Mouse (Mus musculus) left cerebral cortex, adult 9 months (tissue): Measurements from ENCODE around the gene Irs4.

Experiments
- DNase-seq, 2 experiments: peaks; one replicate each; pipeline ENCODE4 v3.0.0; 2022; ENCODE audit warnings: low spot score in 2 of 2

Irs4 gene

DNA sequence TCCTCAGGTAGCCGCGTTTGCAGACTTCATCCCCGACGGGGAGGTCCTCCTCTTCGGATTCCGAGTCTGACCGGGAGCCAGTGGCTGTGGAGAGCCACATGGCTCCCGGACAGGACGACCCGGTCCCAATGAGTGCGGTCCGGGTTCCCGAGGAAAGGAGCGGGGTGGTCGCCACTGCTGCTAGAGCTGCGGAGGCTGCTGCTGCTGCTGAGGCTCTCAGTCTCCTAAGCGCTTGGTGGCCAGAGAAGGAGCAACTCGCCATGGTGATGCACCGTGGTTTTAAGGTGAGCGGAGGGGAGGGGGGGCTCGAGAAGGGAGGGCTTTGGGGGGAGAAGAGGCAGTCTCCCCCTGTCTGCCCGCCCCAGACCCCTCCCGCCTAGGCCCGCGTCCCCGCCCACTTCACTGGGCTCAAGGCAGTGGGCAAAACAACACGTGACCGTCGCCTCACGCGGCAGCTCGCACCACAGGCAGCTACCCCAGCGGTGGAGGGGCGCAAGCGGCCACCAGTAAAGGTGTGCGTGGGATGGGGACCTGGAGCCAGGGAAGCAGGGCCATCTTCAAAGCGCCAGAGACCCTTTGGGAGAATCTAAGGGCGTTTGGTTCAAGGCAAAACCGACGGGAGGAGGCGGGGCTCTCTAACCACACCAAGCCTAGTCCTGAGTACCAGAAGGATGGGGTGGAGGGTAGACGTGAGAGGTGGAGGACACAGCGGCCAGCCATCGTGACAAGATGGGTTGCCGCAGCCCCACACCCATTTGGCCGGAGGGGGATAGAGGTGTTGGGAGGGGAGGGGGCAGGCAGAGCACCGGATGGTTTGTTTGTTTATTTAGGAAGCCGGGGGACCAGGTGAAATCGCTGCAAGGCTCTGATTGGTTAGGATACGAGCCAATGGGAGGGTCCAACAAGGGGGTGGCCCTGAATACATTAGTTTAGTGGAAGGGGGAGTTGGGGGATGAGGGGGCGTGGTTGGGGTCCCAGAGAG lies at the start of gene Irs4:
Gene Irs4 (minus strand): TSS at position 327 of the 982 bp plus-strand sequence.
- no peak for DNase-seq

DNA sequence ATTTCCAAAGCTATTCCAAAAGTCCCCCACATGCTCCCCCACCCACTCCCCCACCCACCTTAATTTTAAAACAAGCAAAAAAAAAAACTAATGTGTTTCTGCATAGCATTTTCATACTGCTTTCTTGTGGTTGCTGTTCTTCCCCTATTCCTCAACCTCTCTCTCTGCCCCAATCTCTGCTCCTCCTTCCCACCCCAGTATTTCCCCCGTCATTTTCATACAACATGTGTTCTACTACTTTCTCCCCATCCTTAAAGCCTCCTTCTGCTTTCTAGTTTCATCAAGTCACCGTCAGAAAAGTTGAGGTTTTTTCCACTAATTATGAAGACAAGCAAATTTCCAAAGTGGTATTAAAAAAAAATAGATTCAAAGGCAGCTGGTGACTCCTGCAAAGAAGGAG lies 25.3 kb upstream of the Irs4 start:
- no peak for DNase-seq

DNA sequence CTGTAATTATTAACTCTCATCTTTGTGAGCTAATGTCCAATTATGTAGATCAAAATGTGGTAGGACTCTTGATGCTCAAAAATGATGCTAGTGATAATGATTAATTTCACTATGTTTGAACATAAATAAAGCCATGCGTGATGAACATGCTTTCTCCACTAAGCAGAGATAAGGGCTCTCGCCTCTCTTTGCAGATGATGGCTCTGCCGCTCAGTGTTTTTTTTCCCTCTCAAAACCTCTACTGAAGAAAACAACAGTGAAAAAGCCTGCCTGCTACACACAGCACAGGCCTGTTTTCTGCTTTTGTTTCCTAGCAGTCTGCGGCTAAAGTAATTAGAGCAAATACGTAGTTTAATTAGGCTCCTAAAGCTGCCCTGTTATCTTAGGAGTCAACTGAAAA lies 4.5 kb upstream of the Irs4 start:
- no peak for DNase-seq

DNA sequence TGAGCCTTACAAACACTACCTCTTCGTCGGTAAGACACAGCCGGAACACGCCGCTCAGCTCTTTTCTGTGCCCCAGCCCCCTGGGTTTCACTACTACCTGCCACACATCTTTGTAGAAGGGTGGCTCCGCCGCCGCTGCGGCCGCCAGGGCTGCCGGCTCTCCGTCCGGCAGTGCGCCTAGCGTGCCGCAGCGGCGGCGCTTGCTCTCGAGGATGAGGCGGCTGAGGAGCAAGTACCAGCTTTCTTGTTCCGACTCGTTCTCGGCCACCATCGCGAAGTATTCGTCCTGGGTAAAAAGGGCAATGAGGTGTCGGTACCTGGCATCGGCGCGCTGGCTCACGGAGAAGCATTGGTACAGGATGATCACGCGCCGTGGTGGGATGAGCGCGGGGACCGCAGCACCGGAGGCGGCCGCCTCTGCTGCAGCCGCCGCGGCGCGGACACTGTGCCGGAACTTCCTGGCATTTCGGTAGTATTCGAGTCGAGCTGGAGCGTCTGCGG lies 622 bp downstream of the Irs4 start:
- no peak for DNase-seq

DNA sequence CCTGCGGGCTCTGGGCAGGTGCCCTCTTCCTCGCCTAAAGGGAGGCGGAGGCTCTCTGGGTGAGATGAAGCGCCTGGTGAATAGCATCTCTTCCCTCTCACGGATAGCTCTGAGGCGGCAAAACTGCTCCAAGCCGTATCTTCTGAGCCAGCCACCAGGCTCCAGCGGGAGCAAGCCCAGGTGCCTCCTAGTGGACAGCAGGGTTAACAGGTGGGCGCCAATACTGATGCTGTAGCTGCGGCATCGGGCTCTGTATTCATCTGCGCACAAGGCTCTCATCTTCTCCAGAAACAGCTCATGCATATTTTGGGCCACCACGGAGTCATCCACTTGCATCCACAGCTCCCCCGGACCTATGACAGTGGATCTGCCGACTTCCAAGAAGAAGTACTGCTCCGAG lies 1.1 kb downstream of the Irs4 start:
- DNase-seq: no peak

DNA sequence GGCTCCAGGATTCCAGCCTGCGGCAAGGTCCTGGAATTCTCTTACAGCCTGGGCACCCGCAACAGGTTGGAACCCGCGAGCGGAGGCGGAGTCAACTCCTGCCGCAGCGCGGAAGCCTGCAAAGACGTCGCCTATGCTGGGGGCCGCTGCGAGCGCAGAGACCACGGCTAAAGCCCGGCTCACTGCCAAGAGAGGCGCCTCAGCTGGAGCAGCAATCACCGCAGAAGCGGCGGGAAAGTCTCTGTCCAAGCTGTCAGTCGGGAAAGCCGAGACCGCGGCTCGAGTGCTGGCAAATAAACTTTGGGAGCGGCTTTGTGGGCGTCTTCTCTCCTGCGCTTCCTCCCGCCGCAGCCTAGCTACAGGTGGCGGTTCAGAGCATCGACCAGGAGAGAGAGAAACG lies 3.3 kb downstream of the Irs4 start:
- DNase-seq: no peak
